Mouse (Mus musculus): ENCODE data around the gene Zc3h12d.

DNA sequence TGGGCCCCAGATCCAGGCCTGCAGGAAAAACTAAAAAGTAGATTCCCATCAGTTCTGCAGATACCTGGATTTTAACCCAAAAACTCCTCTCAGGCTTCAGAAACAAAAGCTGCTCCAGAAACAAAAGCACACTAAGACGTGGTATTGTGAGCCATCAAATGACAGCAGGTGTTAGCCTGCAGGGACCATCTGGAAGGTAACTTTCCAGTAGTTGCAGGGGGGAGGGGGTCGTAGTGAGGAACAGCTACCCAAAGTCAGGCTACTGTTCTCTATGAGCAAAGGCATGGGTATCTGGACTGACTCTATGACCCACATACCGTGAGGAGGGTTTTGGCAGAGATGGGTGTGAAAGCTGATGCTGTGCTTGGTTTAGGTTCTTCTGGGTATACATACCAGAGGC, 8.5 kb downstream of the Zc3h12d start:
- TF ChIP-seq POLR2A (IDR thresholded peaks at IDR 0.05; ENCODE audit: borderline replicate concordance, extremely low read depth, low read depth, low read length) (no peak), CTCF (IDR thresholded peaks at IDR 0.05; ENCODE audit: insufficient read depth, low read length) (no peak)
